Mouse (Mus musculus) embryonic facial prominence, embryonic 15.5 days (tissue): ENCODE data around the gene Lgals1. TPM values are rescaled to one million over a fixed set of nuclear protein-coding genes. Genes with fewer than 3 reads are reported as not detected.
A peak's percentile ranks its signal among the peaks of the same experiment; 100 is the strongest.

Experiments used
- ATAC-seq: fragments of 200-750 bp; cut with Nextera tagmentation; 2 replicates; pipeline ENCODE4 v1.8.0; 2017; ENCODE audit warnings: low read depth, moderate TSS enrichment; ENCODE audit not compliant: insufficient number of reproducible peaks, low FRiP score, low TSS enrichment
- H3K27ac ChIP-seq: fragments of 300-500 bp; sonication (generic); replicated peaks from 2 replicates; pipeline ENCODE4 v1.5.1; 2015; ENCODE audit warnings: mild to moderate bottlenecking, inconsistent platforms
- H3K27me3 ChIP-seq: fragments of 300-500 bp; sonication (generic); 2 replicates; pipeline ENCODE4 v1.6.1; 2015; ENCODE audit warnings: inconsistent platforms
- H3K36me3 ChIP-seq: fragments of 300-500 bp; sonication (generic); 2 replicates; pipeline ENCODE4 v1.6.1; 2015; ENCODE audit warnings: mild to moderate bottlenecking, inconsistent platforms
- H3K4me1 ChIP-seq: fragments of 300-500 bp; sonication (generic); 2 replicates; pipeline ENCODE4 v1.6.1; 2015; ENCODE audit warnings: inconsistent platforms
- H3K4me2 ChIP-seq: fragments of 300-500 bp; sonication (generic); replicated peaks from 2 replicates; pipeline ENCODE4 v1.6.1; 2015; ENCODE audit warnings: mild to moderate bottlenecking, inconsistent platforms
- H3K4me3 ChIP-seq: fragments of 300-500 bp; sonication (generic); replicated peaks from 2 replicates; pipeline ENCODE4 v1.5.1; 2015; ENCODE audit warnings: mild to moderate bottlenecking, inconsistent platforms
- H3K9ac ChIP-seq: fragments of 300-500 bp; sonication (generic); 2 replicates; pipeline ENCODE4 v1.6.1; 2015; ENCODE audit warnings: inconsistent platforms
- H3K9me3 ChIP-seq: fragments of 300-500 bp; sonication (generic); replicated peaks from 2 replicates; pipeline ENCODE4 v1.6.1; 2016; ENCODE audit warnings: inconsistent platforms
- WGBS: fragments of 180-500 bp; shearing (Covaris S2); methylation state at CpG from one replicate; pipeline ENCODE4 v1.1.7; 2015; 5-methylcytosine and 5-hydroxymethylcytosine counted together
- polyA plus RNA-seq: library from polyadenylated mRNA; unstranded; fragments of >200 nt; fragmentation: Nextera tagmentation; extraction: Ambion mirVana; gene quantifications from 2 replicates; pipeline ENCODE4 v1.2.1, GENCODE M21; 2015

The Lgals1 gene
- polyA plus RNA-seq, 1 experiment from 2014 or later: 2,635 TPM

GRCm38 (mm10) chr15:78896149-78896548 lies 30.4 kb upstream of the Lgals1 start:
- ATAC-seq: no peak
- H3K4me3 ChIP-seq: no peak overlapping the region
- peak overlapping the region; percentile 39; the same call in 1 of the 2 replicates for H3K27ac ChIP-seq
- peaks cover 30% of the 10 kb centered on the region for H3K36me3 ChIP-seq
- no peak overlapping the region for H3K4me2 ChIP-seq
- H3K4me1 ChIP-seq: peaks cover 67% of the 10 kb centered on the region
- no peaks in the 10 kb centered on the region for H3K9me3 ChIP-seq
- no peaks in the 10 kb centered on the region for H3K27me3 ChIP-seq
- no peak overlapping the region for H3K9ac ChIP-seq
- 76% methylated on average over 3 of the region's 3 CpGs for WGBS

- peaks cover 79% of the 10 kb centered on the region for H3K4me1 ChIP-seq
- ATAC-seq: no peak
- no peak overlapping the region for H3K27ac ChIP-seq
- H3K9ac ChIP-seq: no peak overlapping the region
- no peak overlapping the region for H3K4me2 ChIP-seq
- no peaks in the 10 kb centered on the region for H3K9me3 ChIP-seq
- H3K4me3 ChIP-seq: no peak overlapping the region
- WGBS: 77% methylated on average over 4 of the region's 4 CpGs
- no peaks in the 10 kb centered on the region for H3K27me3 ChIP-seq
- peaks cover 18% of the 10 kb centered on the region for H3K36me3 ChIP-seq
These were observed 29.0 kb upstream of the Lgals1 start for GRCm38 (mm10) chr15:78897488-78897887.

- peak overlapping the region; percentile 65 for H3K4me2 ChIP-seq
- H3K4me3 ChIP-seq: peak overlapping the region; percentile 76
- peaks cover 81% of the 10 kb centered on the region for H3K4me1 ChIP-seq
- no peak for ATAC-seq
- H3K9ac ChIP-seq: no peak overlapping the region
- peaks cover 11% of the 10 kb centered on the region for H3K36me3 ChIP-seq
- 50% methylated on average over 6 of the region's 6 CpGs for WGBS
- H3K9me3 ChIP-seq: no peaks in the 10 kb centered on the region
- no peaks in the 10 kb centered on the region for H3K27me3 ChIP-seq
- peak overlapping the region; percentile 53 for H3K27ac ChIP-seq
These were observed 28.0 kb upstream of the Lgals1 start for GRCm38 (mm10) chr15:78898507-78899001.

- Histone ChIP-seq H3K9ac (peak within 1 kb of the TSS; percentile 71), H3K4me3 (peak within 1 kb of the TSS; percentile 76), H3K27ac (peak within 1 kb of the TSS; percentile 86), H3K9me3 (no peaks in the 10 kb centered on the region), H3K27me3 (no peaks in the 10 kb centered on the region), H3K36me3 (peaks cover 18% of the 10 kb centered on the region), H3K4me1 (peaks cover 75% of the 10 kb centered on the region), H3K4me2 (peak within 1 kb of the TSS; percentile 65)
- ATAC-seq: no peak
- 2% methylated on average over 19 of the region's 20 CpGs for WGBS
These were observed 27.2 kb upstream of the Lgals1 start, which contains the start of gene Gm49510 for GRCm38 (mm10) chr15:78899409-78899739. Gene Gm49510, plus strand, starts transcription at chr15:78899667.

- peak within 1 kb of the TSS; percentile 76 for H3K4me3 ChIP-seq
- WGBS: 1% methylated on average over 47 of the region's 47 CpGs
- H3K27ac ChIP-seq: peak within 1 kb of the TSS; percentile 86
- no peaks in the 10 kb centered on the region for H3K27me3 ChIP-seq
- H3K4me1 ChIP-seq: peaks cover 69% of the 10 kb centered on the region
- H3K4me2 ChIP-seq: peak within 1 kb of the TSS; percentile 65
- no peaks in the 10 kb centered on the region for H3K9me3 ChIP-seq
- peak within 1 kb of the TSS; percentile 71 for H3K9ac ChIP-seq
- peak; percentile 64 for ATAC-seq
- peaks cover 20% of the 10 kb centered on the region for H3K36me3 ChIP-seq
These were observed 26.6 kb upstream of the Lgals1 start, which contains the start of gene Sh3bp1 for GRCm38 (mm10) chr15:78899740-78900584. Gene Sh3bp1, plus strand, starts transcription at chr15:78899768.

GRCm38 (mm10) chr15:78900585-78901421 lies 25.7 kb upstream of the Lgals1 start:
- Histone ChIP-seq H3K27me3 (no peaks in the 10 kb centered on the region), H3K4me2 (peak overlapping the region; percentile 65), H3K4me1 (peaks cover 62% of the 10 kb centered on the region), H3K36me3 (peaks cover 27% of the 10 kb centered on the region), H3K9ac (peak overlapping the region; percentile 71), H3K27ac (peak overlapping the region; percentile 86), H3K4me3 (peak overlapping the region; percentile 76), H3K9me3 (no peaks in the 10 kb centered on the region)
- ATAC-seq: 0 out of 2 replicates have a peak, but pooled peaks have one; percentile 13
- WGBS: 11% methylated on average over 18 of the region's 18 CpGs

- no peak for ATAC-seq
- H3K9ac ChIP-seq: peak overlapping the region; percentile 71
- H3K4me2 ChIP-seq: peak overlapping the region; percentile 65
- H3K4me1 ChIP-seq: peaks cover 55% of the 10 kb centered on the region
- H3K4me3 ChIP-seq: peak overlapping the region; percentile 76
- peaks cover 32% of the 10 kb centered on the region for H3K36me3 ChIP-seq
- H3K27me3 ChIP-seq: no peaks in the 10 kb centered on the region
- no peaks in the 10 kb centered on the region for H3K9me3 ChIP-seq
- H3K27ac ChIP-seq: peak overlapping the region; percentile 86
- WGBS: 37% methylated on average over 8 of the region's 8 CpGs
These were observed 25.1 kb upstream of the Lgals1 start for GRCm38 (mm10) chr15:78901422-78901789.

- Histone ChIP-seq H3K9me3 (no peaks in the 10 kb centered on the region), H3K9ac (no peak overlapping the region), H3K4me3 (no peak overlapping the region), H3K27ac (no peak overlapping the region), H3K36me3 (peaks cover 50% of the 10 kb centered on the region), H3K4me1 (peaks cover 40% of the 10 kb centered on the region), H3K4me2 (no peak overlapping the region), H3K27me3 (no peaks in the 10 kb centered on the region)
- ATAC-seq: 0 out of 2 replicates have a peak, but pooled peaks have one; percentile 4
- 6% methylated on average over 2 of the region's 2 CpGs for WGBS
These were observed 23.3 kb upstream of the Lgals1 start for GRCm38 (mm10) chr15:78903243-78903642.

GRCm38 (mm10) chr15:78908399-78908798 lies 18.1 kb upstream of the Lgals1 start:
- H3K9me3 ChIP-seq: no peaks in the 10 kb centered on the region
- H3K27ac ChIP-seq: peak overlapping the region; percentile 34; the same call in 1 of the 2 replicates
- ATAC-seq: no peak
- H3K36me3 ChIP-seq: peaks cover 84% of the 10 kb centered on the region
- no peak overlapping the region for H3K9ac ChIP-seq
- no peak overlapping the region for H3K4me2 ChIP-seq
- peaks cover 6% of the 10 kb centered on the region for H3K4me1 ChIP-seq
- 56% methylated on average over 7 of the region's 7 CpGs for WGBS
- no peaks in the 10 kb centered on the region for H3K27me3 ChIP-seq
- no peak overlapping the region for H3K4me3 ChIP-seq

GRCm38 (mm10) chr15:78908982-78909381 lies 17.5 kb upstream of the Lgals1 start:
- H3K4me2 ChIP-seq: no peak overlapping the region
- peak overlapping the region; percentile 34; the same call in 1 of the 2 replicates for H3K27ac ChIP-seq
- H3K4me1 ChIP-seq: peaks cover 4% of the 10 kb centered on the region
- H3K4me3 ChIP-seq: no peak overlapping the region
- H3K36me3 ChIP-seq: peaks cover 79% of the 10 kb centered on the region
- H3K9me3 ChIP-seq: no peaks in the 10 kb centered on the region
- H3K27me3 ChIP-seq: no peaks in the 10 kb centered on the region
- ATAC-seq: no peak
- 74% methylated on average over 8 of the region's 8 CpGs for WGBS
- no peak overlapping the region for H3K9ac ChIP-seq

- Histone ChIP-seq H3K9me3 (no peaks in the 10 kb centered on the region), H3K27me3 (no peaks in the 10 kb centered on the region), H3K9ac (no peak overlapping the region), H3K4me1 (peaks cover 28% of the 10 kb centered on the region), H3K4me3 (no peak overlapping the region), H3K36me3 (peaks cover 50% of the 10 kb centered on the region), H3K27ac (no peak overlapping the region), H3K4me2 (no peak overlapping the region)
- ATAC-seq: no peak
- WGBS: 37% methylated on average over 9 of the region's 9 CpGs
These were observed 14.5 kb upstream of the Lgals1 start for GRCm38 (mm10) chr15:78912040-78912439.
